Mouse (Mus musculus): ENCODE measurements around the gene Car5a.

Car5a gene

GRCm38 (mm10) chr8:121934923-121935322 is 9.8 kb downstream of the Car5a start:
- DNase-seq (ENCODE audit: low spot score) = no peak

- DNase-seq (ENCODE audit: low spot score) = peak; percentile 78
These were observed 10.2 kb downstream of the Car5a start for GRCm38 (mm10) chr8:121934506-121934905.

GRCm38 (mm10) chr8:121932668-121933520 is 11.8 kb downstream of the Car5a start:
- DNase-seq (ENCODE audit: low spot score) = no peak

- no peak for DNase-seq (ENCODE audit: low spot score)
These were observed 12.6 kb downstream of the Car5a start for GRCm38 (mm10) chr8:121932026-121932667.

GRCm38 (mm10) chr8:121931571-121931970 is 13.1 kb downstream of the Car5a start:
- DNase-seq (ENCODE audit: low spot score) = no peak

- DNase-seq (ENCODE audit: low spot score) = no peak
These were observed 14.7 kb downstream of the Car5a start for GRCm38 (mm10) chr8:121930047-121930446.

GRCm38 (mm10) chr8:121927316-121927715 is 17.4 kb downstream of the Car5a start:
- DNase-seq (ENCODE audit: low spot score) = peak; percentile 76

- DNase-seq (ENCODE audit: low spot score) = no peak
These were observed 18.4 kb downstream of the Car5a start for GRCm38 (mm10) chr8:121926266-121926665.

- DNase-seq (ENCODE audit: low spot score) = peak; percentile 95
These were observed 19.1 kb downstream of the Car5a start for GRCm38 (mm10) chr8:121925624-121926023.

GRCm38 (mm10) chr8:121924681-121925080 is 20.0 kb downstream of the Car5a start:
- no peak for DNase-seq (ENCODE audit: low spot score)

- no peak for DNase-seq (ENCODE audit: low spot score)
These were observed 22.6 kb downstream of the Car5a start for GRCm38 (mm10) chr8:121922101-121922500.

GRCm38 (mm10) chr8:121921582-121921981 is 23.1 kb downstream of the Car5a start:
- DNase-seq (ENCODE audit: low spot score) = no peak

- DNase-seq (ENCODE audit: low spot score) = no peak
These were observed 25.0 kb downstream of the Car5a start for GRCm38 (mm10) chr8:121919731-121920130.

GRCm38 (mm10) chr8:121919158-121919557 is 25.5 kb downstream of the Car5a start:
- DNase-seq (ENCODE audit: low spot score) = no peak

GRCm38 (mm10) chr8:121913378-121913777 is 31.3 kb downstream of the Car5a start:
- no peak for DNase-seq (ENCODE audit: low spot score)

GRCm38 (mm10) chr8:121912831-121913230 is 31.9 kb downstream of the Car5a start:
- no peak for DNase-seq (ENCODE audit: low spot score)

- no peak for DNase-seq (ENCODE audit: low spot score)
These were observed 32.7 kb downstream of the Car5a start for GRCm38 (mm10) chr8:121911987-121912386.

GRCm38 (mm10) chr8:121911400-121911799 is 33.3 kb downstream of the Car5a start:
- no peak for DNase-seq (ENCODE audit: low spot score)

- peak; percentile 91 for DNase-seq (ENCODE audit: low spot score)
These were observed 35.0 kb downstream of the Car5a start for GRCm38 (mm10) chr8:121909663-121910062.

GRCm38 (mm10) chr8:121909148-121909541 is 35.6 kb downstream of the Car5a start:
- DNase-seq (ENCODE audit: low spot score) = no peak

GRCm38 (mm10) chr8:121908378-121909147 is 36.1 kb downstream of the Car5a start:
- DNase-seq (ENCODE audit: low spot score) = no peak

GRCm38 (mm10) chr8:121907587-121908248 is 37.0 kb downstream of the Car5a start, which contains the start of gene Slc7a5:
Gene Slc7a5, minus strand, starts transcription at chr8:121907694.
- DNase-seq (ENCODE audit: low spot score) = peak; percentile 98

Measured in retina, embryonic 14.5 days (tissue).